Mouse (Mus musculus): Measurements from ENCODE around the gene Ncoa3. TPM values are rescaled to one million over a fixed set of nuclear protein-coding genes. Genes with fewer than 3 reads are reported as not detected.

Ncoa3 gene
- polyA plus RNA-seq, 1 experiment: 34.9 TPM

DNA sequence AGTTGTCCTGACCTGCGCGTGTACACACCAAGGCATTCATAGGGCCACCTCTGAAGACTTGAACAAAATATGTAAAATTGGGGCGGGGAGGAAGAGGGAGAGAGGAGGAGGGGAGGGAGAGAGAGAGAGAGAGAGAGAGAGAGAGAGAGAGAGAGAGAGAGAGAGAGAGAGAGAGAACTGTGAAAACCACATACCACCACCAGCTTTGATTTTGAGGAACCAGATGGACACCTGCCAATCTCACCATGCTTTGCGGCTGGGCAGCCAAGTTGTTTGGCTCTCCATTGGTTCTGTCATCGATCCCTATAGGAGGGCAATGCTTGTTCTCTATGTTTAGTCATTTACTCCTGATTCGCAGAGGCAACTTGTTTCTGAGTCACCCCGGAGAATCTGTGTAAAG, 21.7 kb upstream of the Ncoa3 start:
- DNase-seq (ENCODE audit: low spot score): no peak

DNA sequence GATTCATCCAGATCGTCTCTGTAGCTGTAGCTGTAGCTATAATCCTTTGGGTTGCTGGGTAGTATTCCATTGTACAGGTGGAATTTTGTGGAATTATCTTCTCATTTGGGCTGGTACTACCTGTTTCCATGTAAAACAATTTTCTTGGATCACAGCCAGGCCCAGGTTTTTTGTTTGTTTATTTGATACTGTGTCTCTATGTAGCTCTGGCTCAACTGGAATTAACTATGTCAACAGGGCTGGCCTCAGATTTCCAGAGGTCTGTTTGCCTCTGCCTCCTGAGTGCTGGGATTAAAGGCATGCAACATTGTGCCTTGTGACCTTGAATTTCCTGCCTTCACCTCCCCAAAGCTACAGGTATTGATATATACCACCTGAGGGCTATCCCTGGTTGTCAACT, 18.1 kb upstream of the Ncoa3 start:
- no peak for DNase-seq (ENCODE audit: low spot score)

DNA sequence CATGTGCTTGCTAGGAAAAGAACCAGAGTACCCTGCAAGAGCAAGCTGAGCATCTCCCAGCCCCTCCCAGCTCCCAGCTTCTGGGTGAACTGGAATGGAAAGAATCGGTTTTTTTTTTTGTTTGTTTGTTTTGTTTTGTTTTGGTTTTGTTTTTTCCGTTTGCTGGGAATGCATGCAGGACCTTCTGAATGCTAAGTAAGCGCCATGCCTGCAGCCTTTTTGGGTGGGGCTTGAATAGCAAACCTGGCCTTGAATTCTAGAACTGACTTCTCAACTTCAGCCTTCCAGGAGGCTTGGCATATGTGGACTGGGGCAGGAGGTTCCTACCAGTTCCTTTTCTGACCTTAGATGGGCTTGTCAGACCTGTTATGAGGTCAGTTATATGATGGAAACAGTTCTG, 16.2 kb upstream of the Ncoa3 start:
- DNase-seq (ENCODE audit: low spot score): no peak

DNA sequence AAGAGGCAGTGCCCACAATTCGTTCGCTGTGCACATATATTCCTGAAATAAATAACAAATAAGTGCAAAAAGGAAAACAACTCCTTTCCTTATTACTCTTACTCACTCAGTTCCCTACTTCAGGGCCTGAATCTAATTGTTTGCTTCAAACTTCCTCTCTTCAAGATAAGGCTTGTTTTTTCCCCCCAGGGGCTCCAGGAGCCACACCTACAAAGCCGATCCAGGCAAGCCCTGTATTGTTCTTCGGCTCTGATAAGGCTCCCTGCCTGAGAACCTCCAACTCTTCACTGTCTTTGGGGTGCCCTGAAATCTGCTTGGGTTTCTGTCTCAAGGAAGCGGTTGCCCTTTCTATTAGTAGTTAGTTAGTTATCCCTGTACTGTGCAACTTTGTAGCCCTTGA, 15.6 kb upstream of the Ncoa3 start:
- DNase-seq (ENCODE audit: low spot score): no peak

DNA sequence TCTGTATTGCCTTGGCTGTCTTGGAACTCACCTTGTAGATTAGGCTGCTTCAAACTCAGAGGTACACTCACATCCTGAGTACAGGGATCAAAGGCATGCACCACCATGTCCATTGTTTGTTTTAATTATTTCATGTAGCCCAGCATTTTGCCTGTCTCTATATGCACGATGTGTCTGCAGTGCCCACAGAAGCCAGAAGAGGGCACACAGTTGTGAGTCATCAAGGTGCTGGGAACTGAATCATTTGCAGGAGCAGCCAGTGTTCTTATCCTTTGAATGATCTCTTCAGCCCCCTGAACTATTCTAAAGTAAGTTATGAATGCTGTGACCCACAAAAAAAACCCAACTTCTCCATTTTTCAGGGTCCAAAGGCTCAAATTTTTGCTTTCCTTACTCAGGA, 14.3 kb upstream of the Ncoa3 start:
- no peak for DNase-seq (ENCODE audit: low spot score)

DNA sequence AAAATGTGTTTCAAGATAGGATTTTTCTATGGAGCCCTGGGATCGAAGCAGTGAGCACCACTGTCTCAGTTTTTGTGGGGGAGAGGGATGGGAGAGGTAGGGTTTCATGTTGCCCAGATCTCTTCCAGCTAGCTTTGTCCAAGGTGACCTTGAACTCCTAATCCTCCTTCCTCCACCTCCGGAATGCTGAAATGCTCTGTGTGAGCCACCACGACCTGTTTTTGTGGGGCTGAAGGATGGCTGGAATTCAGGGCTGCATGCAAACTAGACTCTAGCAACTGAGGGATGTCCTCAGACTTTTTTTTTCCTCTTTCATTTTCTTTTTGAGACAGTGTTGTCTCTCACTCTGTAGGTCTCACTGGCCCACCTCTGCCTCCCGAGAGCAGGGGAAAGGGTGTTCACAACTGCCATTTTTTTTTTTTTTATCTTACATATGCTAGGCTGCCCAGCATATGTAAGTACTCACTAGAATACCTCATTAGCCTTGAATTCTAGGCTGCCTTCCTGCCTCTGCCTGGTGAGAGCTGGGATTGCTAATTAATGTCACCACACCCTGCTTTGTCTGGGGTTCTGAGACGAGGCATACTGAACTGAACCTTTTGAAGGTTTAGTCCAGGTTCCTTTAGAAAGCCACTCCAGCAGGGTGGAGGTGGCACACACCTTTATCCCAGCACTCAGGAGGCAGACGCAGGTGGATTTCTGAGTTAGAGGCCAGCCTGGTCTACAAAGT, 11.0 kb upstream of the Ncoa3 start:
- no peak for DNase-seq (ENCODE audit: low spot score)

DNA sequence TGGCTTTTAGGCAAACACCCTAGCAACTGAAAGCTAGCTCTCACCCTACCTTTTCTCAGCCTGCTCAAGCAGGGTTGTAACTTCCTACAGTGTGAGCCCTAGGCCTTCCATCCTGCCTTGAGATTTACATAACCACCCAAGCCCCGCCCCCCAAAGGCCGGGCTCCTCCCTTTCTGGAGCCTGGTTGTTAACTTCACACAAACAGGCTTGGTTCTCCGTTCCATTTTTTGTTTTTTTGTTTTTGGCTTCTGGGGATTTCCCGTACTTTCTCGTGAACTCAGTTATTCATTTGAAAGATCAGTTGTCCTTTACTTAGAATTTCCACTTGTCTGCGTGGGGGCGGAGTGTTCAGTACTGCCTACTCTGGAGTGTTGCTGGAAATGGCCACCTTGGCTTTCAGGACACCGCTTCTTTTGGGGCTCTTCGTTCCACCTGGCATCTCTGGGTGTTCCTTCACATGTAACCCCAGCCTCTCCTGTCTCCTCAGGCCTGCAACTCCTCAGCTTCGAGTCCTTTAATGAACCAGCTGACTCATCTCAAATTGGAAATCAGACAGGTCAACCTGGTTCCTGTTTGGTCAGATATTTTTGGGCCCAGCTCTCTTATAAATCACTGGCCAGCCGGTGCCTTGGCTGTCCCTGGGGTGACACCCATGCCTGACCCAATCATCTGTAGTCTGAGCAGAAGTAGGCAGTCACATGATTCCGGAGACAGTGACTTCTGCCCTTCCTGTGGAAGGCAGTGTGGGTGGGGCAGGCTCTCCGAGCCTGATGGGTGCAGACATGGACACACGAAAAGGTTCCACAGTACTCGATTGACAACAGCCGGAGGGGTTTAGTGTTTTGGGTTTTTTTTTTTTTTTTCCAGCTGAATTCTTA, 9.7 kb upstream of the Ncoa3 start:
- DNase-seq (ENCODE audit: low spot score): peak; percentile 42

DNA sequence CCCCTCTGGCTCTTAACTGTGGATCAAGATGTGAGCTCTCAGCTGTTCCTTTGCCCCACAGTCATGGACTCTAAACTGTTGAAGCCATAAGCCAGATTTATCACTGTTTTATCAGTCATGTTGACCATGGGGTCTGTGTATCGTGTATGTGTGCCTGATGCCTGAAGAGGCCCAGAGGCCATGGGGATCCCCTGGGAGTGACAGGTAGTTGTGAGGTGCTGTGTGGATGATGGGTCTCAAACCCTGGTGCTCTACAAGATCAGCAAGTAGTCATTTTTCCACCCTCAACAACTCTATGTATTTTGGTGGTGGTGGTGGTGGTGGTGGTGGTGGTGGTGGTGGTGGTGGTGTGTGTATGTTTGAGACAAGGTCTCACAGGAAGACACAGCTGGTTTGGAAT, 8.1 kb upstream of the Ncoa3 start:
- no peak for DNase-seq (ENCODE audit: low spot score)

DNA sequence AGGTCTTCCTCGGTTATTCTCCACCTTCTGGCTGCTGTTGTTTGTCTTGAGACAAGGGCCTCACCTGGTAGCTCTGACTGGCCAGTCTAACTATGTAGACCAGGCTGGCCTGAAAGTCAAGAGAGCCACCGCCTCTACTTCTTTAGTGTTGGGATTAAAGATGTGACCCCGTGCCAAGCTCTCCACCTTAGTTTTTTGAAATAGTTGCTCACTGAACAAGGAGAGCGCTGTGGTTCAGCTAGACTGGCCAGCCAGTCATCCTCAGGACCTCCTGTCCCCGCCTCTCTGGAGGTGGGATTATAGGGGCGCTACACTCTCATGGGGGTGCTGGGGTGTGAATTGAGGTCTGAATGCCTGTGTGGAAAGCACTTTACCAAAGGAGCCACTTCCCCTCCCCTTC, 7.5 kb upstream of the Ncoa3 start:
- DNase-seq (ENCODE audit: low spot score): no peak

DNA sequence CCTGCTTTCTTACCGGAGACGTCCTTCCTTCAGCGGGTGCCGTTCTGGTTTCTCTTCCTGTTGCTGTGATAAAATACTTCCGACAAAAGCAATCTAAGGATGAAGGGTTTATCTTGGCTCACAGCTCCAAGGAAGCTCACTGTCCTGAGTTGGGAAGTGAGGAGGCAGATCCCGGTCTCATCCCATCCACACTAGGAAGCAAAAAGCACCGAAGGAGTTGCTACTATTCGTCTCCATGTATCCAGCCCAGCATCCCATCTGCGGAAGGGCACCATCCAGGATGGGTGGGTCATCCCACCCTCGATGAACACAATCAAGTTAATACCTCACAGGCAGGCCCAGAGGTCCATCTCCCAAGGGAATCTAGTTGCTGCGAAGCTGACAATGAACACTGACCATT, 6.9 kb upstream of the Ncoa3 start:
- DNase-seq (ENCODE audit: low spot score): no peak

DNA sequence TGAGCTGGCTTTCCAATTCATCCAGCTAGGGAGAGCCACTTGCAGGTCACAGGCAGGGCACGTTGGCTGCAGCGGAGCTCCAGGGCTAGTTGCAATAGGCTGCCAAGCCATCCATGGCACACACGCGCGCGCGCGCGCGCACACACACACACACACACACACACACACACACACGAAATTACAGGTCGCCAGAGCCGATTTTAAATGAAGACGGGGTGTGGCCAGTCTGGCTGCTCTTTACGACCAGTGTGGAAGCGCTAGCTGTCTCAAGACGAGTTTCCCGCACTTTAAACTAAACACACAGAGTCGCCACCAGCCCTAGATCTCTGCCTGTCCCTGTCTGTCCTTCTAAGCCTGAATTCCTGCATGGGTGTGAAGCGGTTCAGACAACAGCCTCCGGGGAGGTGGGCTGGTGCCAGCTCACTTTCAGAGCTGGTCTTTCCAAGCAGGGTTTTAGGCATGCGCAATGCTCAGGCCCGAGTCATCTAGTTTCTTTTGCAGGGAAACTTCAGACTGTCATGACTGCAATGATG, 5.4 kb upstream of the Ncoa3 start:
- DNase-seq (ENCODE audit: low spot score): peak; percentile 65

DNA sequence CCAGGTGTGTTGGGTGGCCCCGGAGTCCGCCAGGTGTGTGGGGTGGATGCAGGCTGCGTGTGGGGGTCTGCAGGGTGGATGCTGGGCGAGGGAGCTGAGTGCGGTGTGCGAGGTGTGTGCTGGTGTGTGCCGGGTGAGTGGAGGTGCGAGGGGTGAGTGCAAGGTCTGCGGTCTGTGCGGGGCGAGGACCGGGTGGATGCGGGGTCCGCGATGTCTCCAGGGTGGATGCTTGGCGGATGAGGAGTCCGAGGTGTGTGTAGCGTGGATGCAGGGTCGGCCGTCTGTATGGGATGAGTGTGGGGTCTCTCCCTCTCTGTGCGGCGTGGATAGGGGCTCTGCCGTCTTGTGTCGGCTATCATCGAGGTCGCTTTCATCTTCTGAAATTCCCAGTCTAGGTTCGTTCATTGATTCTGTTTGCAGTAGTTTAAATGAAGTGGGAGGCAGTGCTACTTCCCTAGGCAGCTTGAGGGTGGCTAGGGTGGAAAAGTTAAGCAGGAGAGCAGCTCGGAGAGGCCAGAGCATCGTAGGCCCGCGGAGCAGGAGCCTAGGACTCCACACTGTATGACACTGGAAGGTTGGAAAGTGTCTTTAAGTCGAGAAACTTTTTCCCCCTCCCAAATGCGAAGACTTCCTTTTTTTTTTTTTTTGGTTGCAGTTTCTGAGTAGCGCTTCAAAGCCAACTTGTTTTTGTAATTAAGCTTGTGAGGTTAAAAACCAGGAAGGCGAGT, 901 bp downstream of the Ncoa3 start:
- no peak for DNase-seq (ENCODE audit: low spot score)

DNA sequence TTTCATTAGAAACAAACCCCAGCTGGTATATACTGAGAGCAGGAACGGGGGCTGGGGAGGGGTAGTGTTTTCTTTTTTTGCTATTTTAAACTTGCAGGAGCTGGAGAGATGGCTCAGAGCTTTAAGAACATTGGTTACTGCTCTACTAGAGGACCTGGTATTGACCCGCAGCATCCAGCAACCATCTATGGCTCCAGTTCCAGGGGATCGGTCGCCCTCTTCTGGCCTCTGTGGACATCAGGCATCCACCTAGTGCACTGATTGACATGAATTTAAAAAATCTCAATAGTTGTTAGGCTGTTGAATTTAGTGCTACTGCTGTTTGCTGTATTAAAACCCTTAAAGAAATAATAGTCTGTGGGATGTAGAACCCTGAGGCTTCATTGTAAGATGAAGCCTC, 1.9 kb downstream of the Ncoa3 start:
- DNase-seq (ENCODE audit: low spot score): no peak

DNA sequence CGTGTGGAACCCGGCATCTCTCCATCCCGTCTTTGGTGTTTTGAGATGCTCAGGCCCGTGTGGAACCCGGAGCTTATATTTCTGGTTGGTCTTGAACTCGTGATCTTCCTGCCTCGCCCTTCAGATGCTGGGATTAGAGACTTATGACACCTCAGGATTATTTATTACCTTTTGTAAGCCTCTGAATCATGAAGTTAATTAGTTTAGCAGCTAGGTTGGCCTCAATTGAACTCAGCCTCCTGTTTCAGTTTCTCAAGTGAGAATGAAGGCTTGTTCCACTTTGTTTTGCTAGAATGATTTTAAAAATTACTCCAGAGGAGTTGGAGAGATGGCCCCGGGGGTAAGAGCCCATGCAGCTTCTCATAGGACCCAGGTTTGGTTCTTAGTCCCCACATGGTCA, 3.3 kb downstream of the Ncoa3 start:
- no peak for DNase-seq (ENCODE audit: low spot score)

DNA sequence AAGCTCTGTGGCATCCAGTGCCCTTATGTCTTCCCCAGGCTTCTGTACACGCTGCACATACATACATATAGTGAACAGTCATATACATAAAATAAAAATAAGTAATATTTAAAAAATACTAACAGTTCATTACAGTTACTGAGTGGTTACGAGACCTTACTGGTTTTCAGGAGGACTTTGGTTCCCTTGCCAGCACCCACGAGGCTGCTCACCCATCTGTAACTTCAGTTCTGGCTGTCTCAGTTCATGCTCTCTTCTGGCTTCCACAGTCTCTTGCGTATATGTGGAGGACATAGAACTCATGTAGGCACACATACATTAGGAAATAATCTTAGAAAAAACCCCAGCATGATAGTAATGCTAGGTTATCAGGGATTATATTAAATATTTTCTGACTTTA, 3.7 kb downstream of the Ncoa3 start:
- DNase-seq (ENCODE audit: low spot score): no peak

DNA sequence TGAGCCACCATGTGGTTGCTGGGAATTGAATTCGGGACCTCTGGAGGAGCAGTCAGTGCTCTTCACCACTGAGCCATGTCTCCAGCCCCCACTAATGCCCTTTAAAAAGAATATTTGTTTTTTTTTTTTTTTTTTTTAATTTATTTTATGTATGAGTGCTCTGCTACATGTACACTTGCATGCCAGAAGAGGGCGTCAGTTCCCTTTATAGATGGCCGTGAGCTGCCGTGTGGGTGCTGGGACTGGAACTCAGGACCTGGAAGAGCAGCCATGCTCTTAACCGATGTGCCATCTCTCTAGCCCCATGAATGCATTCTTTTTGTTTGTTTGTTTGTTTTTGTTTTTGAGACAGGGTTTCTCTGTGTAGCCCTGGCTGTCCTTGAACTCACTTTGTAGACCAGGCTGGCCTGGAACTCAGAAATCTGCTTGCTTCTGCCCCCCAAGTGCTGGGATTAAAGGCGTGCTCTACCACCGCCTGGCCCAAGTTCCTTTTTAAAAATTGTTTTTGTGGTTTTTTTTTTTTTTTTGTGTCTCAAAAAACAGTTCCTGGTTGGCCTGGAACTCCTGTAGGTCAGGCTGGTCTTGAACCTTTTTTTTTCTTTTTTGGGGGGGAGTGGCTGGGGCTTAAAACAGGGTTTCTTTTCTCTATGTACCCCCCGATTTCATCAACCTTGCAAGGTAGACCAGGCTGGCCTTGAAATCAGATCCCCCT, 5.0 kb downstream of the Ncoa3 start:
- no peak for DNase-seq (ENCODE audit: low spot score)

DNA sequence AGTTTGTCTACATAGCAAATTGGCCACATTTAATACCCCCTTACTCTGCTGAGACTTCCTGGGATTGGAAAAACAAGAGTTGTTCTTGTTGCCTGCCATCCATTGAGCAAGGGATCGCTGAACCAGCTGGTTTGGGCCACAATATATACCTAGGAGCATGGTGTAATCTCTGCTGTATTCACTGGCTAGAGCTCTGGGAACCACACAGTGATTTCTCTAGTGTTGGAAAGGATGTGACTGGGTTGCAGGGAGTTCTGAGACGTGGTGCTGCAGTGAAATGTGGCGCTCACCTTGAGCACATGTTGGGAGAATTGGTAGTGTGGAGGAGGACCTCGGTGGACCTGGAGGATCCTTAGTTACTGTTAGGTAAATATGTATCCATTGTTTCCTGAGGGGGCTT, 6.5 kb downstream of the Ncoa3 start:
- DNase-seq (ENCODE audit: low spot score): no peak

DNA sequence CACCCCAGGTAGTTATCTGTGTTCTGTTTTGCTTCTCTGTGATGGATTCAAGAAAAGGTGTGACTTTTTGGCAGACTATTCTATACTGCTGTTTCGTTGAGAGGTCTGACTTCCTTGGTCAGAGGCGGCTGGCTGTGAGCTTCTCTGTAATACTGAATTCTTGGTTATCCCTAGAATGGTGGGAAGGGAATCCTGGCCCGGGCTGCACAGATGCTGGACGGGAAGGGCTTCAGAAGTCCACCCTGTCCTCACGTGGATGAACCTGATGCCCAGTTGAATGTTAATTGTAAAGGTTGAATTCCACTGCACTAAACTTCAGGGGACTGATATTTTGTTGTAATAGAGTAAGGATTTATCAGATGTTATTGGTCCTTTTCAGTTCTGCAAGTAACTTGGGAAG, 7.4 kb downstream of the Ncoa3 start:
- DNase-seq (ENCODE audit: low spot score): no peak

DNA sequence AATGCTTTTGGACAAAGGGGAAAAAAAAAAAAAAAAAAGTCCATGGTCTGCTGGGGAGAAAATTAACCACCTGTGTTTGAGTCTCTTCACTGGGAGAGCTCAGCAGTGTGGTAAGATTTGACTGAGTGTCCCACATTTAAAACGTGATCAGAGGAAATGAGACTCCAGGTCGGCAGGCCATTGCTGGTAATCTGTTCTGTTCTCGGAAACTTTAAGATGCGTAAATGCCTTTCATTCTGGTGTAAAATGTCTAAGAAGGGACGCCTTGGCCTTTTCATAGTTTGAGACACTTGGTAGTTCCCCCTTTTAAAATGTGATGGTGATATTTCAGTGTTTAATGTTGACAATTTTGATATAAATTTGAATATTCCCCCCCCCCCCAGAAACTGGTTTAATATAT, 7.8 kb downstream of the Ncoa3 start:
- DNase-seq (ENCODE audit: low spot score): no peak

DNA sequence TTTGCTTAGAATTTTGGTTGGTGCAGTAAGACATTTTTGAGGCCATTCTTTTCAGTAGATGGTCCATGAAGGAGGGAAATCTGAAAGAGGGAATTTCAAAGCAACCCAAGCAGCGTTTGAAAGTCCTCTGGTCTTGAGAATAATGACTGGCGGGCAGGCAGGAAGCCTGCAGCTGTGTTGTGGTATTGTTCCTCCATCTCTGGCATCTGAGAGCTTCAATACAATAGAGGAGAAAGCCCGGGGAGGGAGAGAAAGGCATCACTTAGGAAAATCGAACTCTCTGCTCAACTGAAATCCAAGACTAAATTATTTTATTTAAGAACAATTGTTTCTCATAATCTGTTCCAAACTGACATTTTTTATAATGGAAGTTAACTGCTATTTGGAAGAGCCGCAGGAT, 8.3 kb downstream of the Ncoa3 start:
- no peak for DNase-seq (ENCODE audit: low spot score)

DNA sequence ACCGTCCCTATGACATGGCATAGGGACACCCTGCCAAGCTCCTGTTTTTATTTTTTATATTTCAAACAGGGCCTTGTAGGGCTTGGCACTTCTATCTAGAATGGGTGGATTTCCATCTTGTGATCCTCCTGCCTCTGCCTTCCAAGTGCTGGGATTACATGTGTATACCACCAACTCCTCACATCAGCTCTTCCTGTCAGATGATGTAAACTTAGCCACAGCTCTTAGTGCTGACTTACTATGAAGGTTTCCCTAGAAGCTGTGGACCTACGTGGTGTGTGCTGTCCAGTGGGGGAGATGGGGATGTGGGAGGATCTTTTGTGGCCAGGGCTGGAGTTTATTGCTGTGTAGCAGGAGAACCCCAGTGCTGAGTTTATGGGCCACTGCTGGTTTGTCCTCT, 8.9 kb downstream of the Ncoa3 start:
- no peak for DNase-seq (ENCODE audit: low spot score)

DNA sequence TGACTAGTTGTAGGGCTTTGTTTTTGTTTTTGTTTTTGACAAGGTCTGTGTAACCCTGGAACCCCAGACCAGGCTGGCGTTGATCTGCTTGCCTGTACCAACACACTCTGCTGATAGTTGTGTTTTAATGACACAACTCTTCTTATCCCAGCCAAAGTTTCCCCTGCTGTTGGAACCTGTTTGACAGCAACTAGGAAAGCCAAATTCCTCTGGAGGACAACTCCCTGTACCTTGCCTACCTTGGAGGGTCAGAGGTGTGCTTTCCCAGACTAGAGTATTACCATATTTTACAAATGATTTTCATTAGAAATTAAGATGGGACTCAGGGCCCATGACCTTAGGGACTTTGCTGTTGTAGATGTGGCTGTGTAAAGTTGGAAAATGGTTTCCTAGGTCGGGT, 9.3 kb downstream of the Ncoa3 start:
- no peak for DNase-seq (ENCODE audit: low spot score)

Data from urinary bladder, adult 2 months (tissue).